Mouse (Mus musculus) small intestine, adult 2 months (tissue): ENCODE results near the gene Dmrt2. TPM values are rescaled to one million over a fixed set of nuclear protein-coding genes. Genes with fewer than 3 reads are reported as not detected.

Source experiments
- H3K27ac ChIP-seq: fragments of 200-500 bp; 2 replicates; pipeline ENCODE4 v1.5.1; 2012; ENCODE audit warnings: low read depth, low read length, control low read depth, inconsistent platforms; ENCODE audit not compliant: insufficient read depth
- H3K27me3 ChIP-seq: fragments of 200-500 bp; 2 replicates; pipeline ENCODE4 v1.6.1; 2012; ENCODE audit warnings: mild to moderate bottlenecking, moderate library complexity, low read length, inconsistent platforms; ENCODE audit not compliant: control insufficient read depth, insufficient read depth
- H3K36me3 ChIP-seq: fragments of 200-500 bp; 2 replicates; pipeline ENCODE4 v1.6.1; 2012; ENCODE audit warnings: mild to moderate bottlenecking, low read length, control low read depth, inconsistent platforms; ENCODE audit not compliant: control insufficient read depth, insufficient read depth
- H3K4me1 ChIP-seq: fragments of 200-500 bp; 2 replicates; pipeline ENCODE4 v1.6.1; 2012; ENCODE audit warnings: low read length, inconsistent platforms, mixed read lengths; ENCODE audit not compliant: control insufficient read depth, insufficient read depth, insufficient read length
- H3K4me3 ChIP-seq: fragments of 200-500 bp; 2 replicates; pipeline ENCODE4 v1.5.1; 2012; ENCODE audit warnings: low read depth, mild to moderate bottlenecking, control low read depth, inconsistent platforms, low read length, moderate library complexity
- CTCF ChIP-seq: fragments of 200-500 bp; IDR thresholded peaks from 2 replicates; pipeline ENCODE4 v1.5.1; 2012; ENCODE audit warnings: low read depth, mild to moderate bottlenecking, control low read depth, inconsistent platforms, low read length, moderate library complexity, mixed read lengths; ENCODE audit not compliant: insufficient replicate concordance, insufficient read length; ENCODE audit errors: extremely low read depth
- POLR2A ChIP-seq: fragments of 200-500 bp; IDR thresholded peaks from 2 replicates; pipeline ENCODE4 v1.6.1; 2012; ENCODE audit warnings: low read depth, mild to moderate bottlenecking, control low read depth, inconsistent platforms, low read length, moderate library complexity
- WGBS: fragments of 180-500 bp; shearing (Covaris S2); methylation state at CpG from one replicate; pipeline ENCODE4 v1.1.7; 2018; 5-methylcytosine and 5-hydroxymethylcytosine counted together
- polyA plus RNA-seq: library from polyadenylated mRNA; depleted of rRNA; stranded (reverse); fragments of >200 nt; gene quantifications from 2 replicates; pipeline ENCODE4 v1.2.3, GENCODE M21; 2012

The Dmrt2 gene
- polyA plus RNA-seq, 1 experiment = 0.25 TPM

- WGBS = 4% methylated on average over 17 of the region's 17 CpGs
- Histone ChIP-seq H3K36me3 (no peaks in the 10 kb centered on the region), H3K27ac (no peak overlapping the region), H3K27me3 (peaks cover 78% of the 10 kb centered on the region), H3K4me1 (peaks cover 14% of the 10 kb centered on the region; the same call in 1 of the 2 replicates), H3K4me3 (no peak overlapping the region)
- no peak for TF ChIP-seq POLR2A
- no peak for TF ChIP-seq CTCF
These were observed 1.5 kb upstream of the Dmrt2 start for GRCm38 (mm10) chr19:25670571-25671285.

GRCm38 (mm10) chr19:25671681-25672080 lies 530 bp upstream of the Dmrt2 start:
- H3K4me3 ChIP-seq = peak overlapping the region; percentile 42
- WGBS = 3% methylated on average over 14 of the region's 14 CpGs
- no peaks in the 10 kb centered on the region for H3K36me3 ChIP-seq
- peaks cover 77% of the 10 kb centered on the region for H3K27me3 ChIP-seq
- H3K4me1 ChIP-seq = peaks cover 14% of the 10 kb centered on the region; the same call in 1 of the 2 replicates
- TF ChIP-seq POLR2A = no peak
- TF ChIP-seq CTCF = no peak
- H3K27ac ChIP-seq = no peak overlapping the region

GRCm38 (mm10) chr19:25673224-25674055 lies 1.2 kb downstream of the Dmrt2 start:
- Histone ChIP-seq H3K27ac (no peak overlapping the region), H3K36me3 (no peaks in the 10 kb centered on the region), H3K4me3 (peak overlapping the region; percentile 41), H3K27me3 (peaks cover 71% of the 10 kb centered on the region), H3K4me1 (peaks cover 14% of the 10 kb centered on the region; the same call in 1 of the 2 replicates)
- 3% methylated on average over 66 of the region's 66 CpGs for WGBS
- TF ChIP-seq POLR2A (no peak), CTCF (no peak)

- TF ChIP-seq CTCF = no peak
- no peak for TF ChIP-seq POLR2A
- Histone ChIP-seq H3K4me1 (peaks cover 14% of the 10 kb centered on the region; the same call in 1 of the 2 replicates), H3K36me3 (no peaks in the 10 kb centered on the region), H3K27me3 (peaks cover 65% of the 10 kb centered on the region), H3K4me3 (no peak overlapping the region; the same call in 1 of the 2 replicates), H3K27ac (no peak overlapping the region)
- WGBS = 4% methylated on average over 15 of the region's 15 CpGs
These were observed 1.8 kb downstream of the Dmrt2 start for GRCm38 (mm10) chr19:25674056-25674420.

GRCm38 (mm10) chr19:25674744-25675143 lies 2.5 kb downstream of the Dmrt2 start:
- H3K27ac ChIP-seq = no peak overlapping the region
- 2% methylated on average over 8 of the region's 8 CpGs for WGBS
- TF ChIP-seq POLR2A = no peak
- no peak for TF ChIP-seq CTCF
- H3K36me3 ChIP-seq = no peaks in the 10 kb centered on the region
- H3K27me3 ChIP-seq = peaks cover 63% of the 10 kb centered on the region
- peaks cover 14% of the 10 kb centered on the region; the same call in 1 of the 2 replicates for H3K4me1 ChIP-seq
- no peak overlapping the region for H3K4me3 ChIP-seq

- no peak for TF ChIP-seq CTCF
- TF ChIP-seq POLR2A = no peak
- 14% methylated on average over 9 of the region's 9 CpGs for WGBS
- Histone ChIP-seq H3K27ac (no peak overlapping the region), H3K4me1 (peaks cover 14% of the 10 kb centered on the region; the same call in 1 of the 2 replicates), H3K27me3 (peaks cover 51% of the 10 kb centered on the region), H3K4me3 (no peak overlapping the region), H3K36me3 (no peaks in the 10 kb centered on the region)
These were observed 3.7 kb downstream of the Dmrt2 start for GRCm38 (mm10) chr19:25675866-25676440.

GRCm38 (mm10) chr19:25698850-25699249 lies 26.6 kb downstream of the Dmrt2 start:
- H3K27ac ChIP-seq = no peak overlapping the region
- WGBS = 81% methylated on average over 14 of the region's 14 CpGs
- no peaks in the 10 kb centered on the region for H3K27me3 ChIP-seq
- no peaks in the 10 kb centered on the region for H3K36me3 ChIP-seq
- H3K4me1 ChIP-seq = no peaks in the 10 kb centered on the region
- no peak overlapping the region for H3K4me3 ChIP-seq
- TF ChIP-seq POLR2A (no peak), CTCF (no peak)
